ENCODE assay signal across 41 mouse cellular contexts in genomic region chr1:82783559-82783958, GRCm38 (mm10). TPM values are rescaled to one million over a fixed set of nuclear protein-coding genes. Genes with fewer than 3 reads are reported as not detected.
"Had no signal": no experiment of that assay in that cellular context is flagged by ENCODE, and none has a peak within 500 bp of the region (broad histone marks: within the 10 kb centered on the region; RNA-seq: fewer than 3 reads in every experiment).

No protein-coding gene starts in this region.

- H3K9ac ChIP-seq: heart, embryonic 13.5 days; heart, embryonic 15.5 days; hindbrain, embryonic 13.5 days; hindbrain, embryonic 15.5 days; kidney, embryonic 15.5 days; limb, embryonic 13.5 days; limb, embryonic 15.5 days had no signal

- H3K27ac ChIP-seq: heart, adult 2 months; heart, embryonic 13.5 days; heart, embryonic 15.5 days; hindbrain, embryonic 13.5 days; hindbrain, embryonic 15.5 days; hindbrain, postnatal 0 days; kidney, embryonic 15.5 days; kidney, postnatal 0 days; limb, embryonic 13.5 days; limb, embryonic 15.5 days had no signal

- H3K4me1 ChIP-seq: hindbrain, embryonic 15.5 days had no signal

- H3K4me3 ChIP-seq: heart, adult 2 months; heart, embryonic 13.5 days; heart, embryonic 15.5 days; hindbrain, embryonic 13.5 days; hindbrain, embryonic 15.5 days; kidney, embryonic 15.5 days; limb, embryonic 13.5 days; limb, embryonic 15.5 days had no signal

- H3K36me3 ChIP-seq: heart, embryonic 13.5 days; heart, embryonic 15.5 days; hindbrain, embryonic 13.5 days; hindbrain, embryonic 15.5 days; kidney, embryonic 15.5 days; limb, embryonic 13.5 days; limb, embryonic 15.5 days had no signal

- DNase-seq: gastrocnemius, postnatal 14 days; gastrocnemius, postnatal 36 days; heart, adult 11 months; heart, adult 2 months; heart, postnatal 14 days; heart, postnatal 36 days; kidney, adult 11 months; kidney, adult 2 months; kidney, adult 9 months; kidney, postnatal 14 days; kidney, postnatal 36 days; layer of hippocampus, adult 9-11 months; layer of hippocampus, postnatal 36 days; left cerebral cortex, postnatal 4 days had no signal

- H3K9me3 ChIP-seq: heart, embryonic 13.5 days; heart, embryonic 15.5 days; hindbrain, embryonic 13.5 days; hindbrain, embryonic 15.5 days; kidney, embryonic 15.5 days; limb, embryonic 13.5 days; limb, embryonic 15.5 days had no signal

- H3K27me3 ChIP-seq: heart, embryonic 15.5 days; hindbrain, embryonic 13.5 days; hindbrain, embryonic 15.5 days; kidney, embryonic 15.5 days; limb, embryonic 13.5 days; limb, embryonic 15.5 days had no signal

- H3K4me2 ChIP-seq: heart, embryonic 11.5 days; heart, embryonic 13.5 days; heart, embryonic 15.5 days; hindbrain, embryonic 13.5 days; hindbrain, embryonic 15.5 days; kidney, embryonic 15.5 days; limb, embryonic 13.5 days; limb, embryonic 15.5 days had no signal

- ATAC-seq: hindbrain, postnatal 0 days; intestine, embryonic 16.5 days had no signal

RNA-seq across cellular contexts. Expression of gene Gm47791, which starts 12.5 kb away (rescaled TPM):
- total RNA-seq: gastrocnemius, adult 18-20 months; gastrocnemius, adult 8-10 months; gastrocnemius, postnatal 14 days; gastrocnemius, postnatal 36 days; heart, adult 2 months; heart, postnatal 14 days; heart, postnatal 36 days; hematopoietic stem cell, adult 5-6 weeks; hindbrain, postnatal 0 days; layer of hippocampus, adult 18-20 months; layer of hippocampus, adult 8-10 months; layer of hippocampus, postnatal 14 days; layer of hippocampus, postnatal 36 days; left cerebral cortex, adult 18-20 months; left cerebral cortex, adult 8-10 months; left cerebral cortex, postnatal 10 days; left cerebral cortex, postnatal 25 days; left cerebral cortex, postnatal 4 days had no signal
- polyA plus RNA-seq: gonadal fat pad, adult 2 months; heart, adult 2 months; heart, embryonic 11.5 days; heart, embryonic 13.5 days; heart, embryonic 15.5 days; heart, postnatal 0 days; hindbrain, embryonic 11.5 days; hindbrain, embryonic 13.5 days; hindbrain, embryonic 15.5 days; hindbrain, postnatal 0 days; intestine, embryonic 14.5 days; intestine, embryonic 16.5 days; kidney, adult 2 months; kidney, embryonic 15.5 days; kidney, postnatal 0 days; large intestine, adult 2 months; limb, embryonic 11.5 days; limb, embryonic 13.5 days; limb, embryonic 15.5 days had no signal

RNA-seq across cellular contexts. Expression of gene Tm4sf20, which starts 15.3 kb away (rescaled TPM):
- total RNA-seq: gastrocnemius, adult 18-20 months; gastrocnemius, adult 8-10 months; gastrocnemius, postnatal 14 days; gastrocnemius, postnatal 36 days; heart, adult 2 months; heart, postnatal 14 days; heart, postnatal 36 days; hematopoietic stem cell, adult 5-6 weeks; hindbrain, postnatal 0 days; layer of hippocampus, adult 18-20 months; layer of hippocampus, adult 8-10 months; layer of hippocampus, postnatal 14 days; layer of hippocampus, postnatal 36 days; left cerebral cortex, adult 18-20 months; left cerebral cortex, adult 8-10 months; left cerebral cortex, postnatal 10 days; left cerebral cortex, postnatal 25 days; left cerebral cortex, postnatal 4 days had no signal
- polyA plus RNA-seq: gonadal fat pad, adult 2 months; heart, adult 2 months; heart, embryonic 13.5 days; heart, embryonic 15.5 days; heart, postnatal 0 days; hindbrain, embryonic 11.5 days; hindbrain, embryonic 13.5 days; hindbrain, embryonic 15.5 days; hindbrain, postnatal 0 days; kidney, adult 2 months; limb, embryonic 11.5 days; limb, embryonic 15.5 days had no signal
